Mouse (Mus musculus) forebrain, embryonic 15.5 days (tissue): Measurements from ENCODE around the gene Ccdc188. TPM values are rescaled to one million over a fixed set of nuclear protein-coding genes. Genes with fewer than 3 reads are reported as not detected.

Experiments
- polyA plus RNA-seq: library from polyadenylated mRNA; unstranded; fragments of >200 nt; fragmentation: Nextera tagmentation; extraction: Ambion mirVana; gene quantifications from 2 replicates; pipeline ENCODE4 v1.2.1, GENCODE M21; 2015

Ccdc188 gene
- polyA plus RNA-seq, 1 experiment from 2014 or later: not detected

Other genes with a start within 250 kb of the Ccdc188 start
- not detected in 2 replicates for gene Vpreb2, start 237.5 kb upstream of the Ccdc188 start, polyA plus RNA-seq
- gene Dgcr6, start 165.0 kb upstream of the Ccdc188 start, polyA plus RNA-seq: 167 and 169 TPM in 2 replicates
- 2.9 and 3.7 TPM in 2 replicates for gene Prodh, start 127.7 kb upstream of the Ccdc188 start, polyA plus RNA-seq
- gene Rtn4r, start 90.2 kb upstream of the Ccdc188 start, polyA plus RNA-seq: 18.1 and 21.9 TPM in 2 replicates
- gene Zdhhc8, start 17.3 kb downstream of the Ccdc188 start, polyA plus RNA-seq: 17.9 and 18.9 TPM in 2 replicates
- gene Trmt2a, start 30.8 kb downstream of the Ccdc188 start, polyA plus RNA-seq: 114 and 119 TPM in 2 replicates
- gene Ranbp1, start 30.9 kb downstream of the Ccdc188 start, polyA plus RNA-seq: 441 and 464 TPM in 2 replicates
- 3.1 and 6.6 TPM in 2 replicates for gene Gm49776, start 40.4 kb downstream of the Ccdc188 start, polyA plus RNA-seq
- gene Dgcr8, start 71.4 kb downstream of the Ccdc188 start, polyA plus RNA-seq: 38.5 and 40.9 TPM in 2 replicates
- gene Tango2, start 130.2 kb downstream of the Ccdc188 start, polyA plus RNA-seq: 76.5 and 78.1 TPM in 2 replicates
- 63.3 and 72.0 TPM in 2 replicates for gene Arvcf, start 130.3 kb downstream of the Ccdc188 start, polyA plus RNA-seq
- 24.2 and 26.3 TPM in 2 replicates for gene Txnrd2, start 208.5 kb downstream of the Ccdc188 start, polyA plus RNA-seq
- 83.0 and 84.4 TPM in 2 replicates for gene Comt, start 209.0 kb downstream of the Ccdc188 start, polyA plus RNA-seq